Mouse (Mus musculus) urinary bladder, postnatal 10 days (tissue): Measurements from ENCODE around the gene Dgkd.

Source experiments
- DNase-seq: peaks from one replicate; pipeline ENCODE4 v3.0.0; 2022; ENCODE audit warnings: low spot score

Dgkd gene

DNA sequence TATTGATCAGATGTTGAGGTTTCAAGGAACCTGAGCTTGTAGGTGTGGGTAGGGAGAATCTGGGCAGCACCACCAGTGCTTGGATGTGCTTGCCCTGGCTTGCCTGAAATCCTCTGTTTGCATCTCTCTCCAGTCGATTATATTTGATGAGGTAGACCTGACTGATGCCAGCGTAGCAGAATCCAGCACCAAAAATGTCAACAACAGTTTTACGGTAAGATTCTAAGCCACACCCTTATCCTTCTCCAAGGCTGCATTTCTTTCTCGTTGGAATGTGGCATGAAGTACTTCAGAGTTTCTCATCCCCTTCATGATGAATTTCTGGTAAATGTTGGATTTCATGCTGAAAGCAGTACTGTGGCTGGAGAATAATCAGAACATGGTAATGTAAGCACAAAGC lies 28.6 kb downstream of the Dgkd start:
- DNase-seq = no peak

GRCm38 (mm10) chr1:87882554-87882953 lies 29.5 kb downstream of the Dgkd start:
- DNase-seq = no peak

DNA sequence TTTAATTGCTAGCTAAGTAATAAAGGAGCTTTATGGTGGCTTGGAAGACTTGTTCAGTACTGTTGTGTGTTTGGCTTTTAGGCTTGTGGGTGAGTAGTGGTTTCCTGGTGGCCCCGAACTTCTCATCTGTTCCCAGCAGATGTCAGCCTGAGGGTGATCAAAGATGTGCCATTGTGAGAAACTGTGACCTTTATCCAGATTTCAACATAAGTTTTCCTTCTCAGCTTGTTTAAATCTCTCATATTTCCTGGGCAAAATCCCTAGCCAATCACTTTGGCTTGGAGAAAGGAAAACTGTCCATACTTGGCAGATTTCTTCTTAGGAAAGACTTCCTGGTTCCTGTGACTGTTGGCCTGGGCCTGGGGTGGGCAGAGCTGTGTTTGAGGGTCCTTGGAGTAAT lies 37.9 kb downstream of the Dgkd start:
- no peak for DNase-seq

DNA sequence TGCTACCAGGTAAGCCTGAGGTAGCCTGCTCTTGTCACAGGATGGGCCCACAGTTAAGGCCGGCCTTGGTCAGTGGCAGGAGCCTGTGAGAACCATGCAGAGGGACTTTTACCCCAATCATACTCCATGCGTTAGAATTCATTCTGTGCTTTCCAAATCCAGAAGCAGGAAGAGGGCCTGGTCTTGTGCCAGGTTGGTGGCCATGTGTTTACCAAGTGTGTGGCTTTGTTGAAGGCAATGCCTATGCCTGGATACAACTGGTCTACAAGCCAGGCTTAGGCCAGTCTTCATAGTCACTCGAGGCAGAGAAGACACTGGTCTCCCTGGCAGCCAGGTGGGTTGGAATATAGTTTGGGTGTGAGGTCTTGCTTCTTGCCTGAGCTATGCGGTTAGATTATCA lies 38.5 kb downstream of the Dgkd start:
- DNase-seq = no peak

GRCm38 (mm10) chr1:87892499-87892898 lies 39.4 kb downstream of the Dgkd start:
- DNase-seq = no peak

- no peak for DNase-seq
Observed at GRCm38 (mm10) chr1:87893414-87893813, 40.3 kb downstream of the Dgkd start.

DNA sequence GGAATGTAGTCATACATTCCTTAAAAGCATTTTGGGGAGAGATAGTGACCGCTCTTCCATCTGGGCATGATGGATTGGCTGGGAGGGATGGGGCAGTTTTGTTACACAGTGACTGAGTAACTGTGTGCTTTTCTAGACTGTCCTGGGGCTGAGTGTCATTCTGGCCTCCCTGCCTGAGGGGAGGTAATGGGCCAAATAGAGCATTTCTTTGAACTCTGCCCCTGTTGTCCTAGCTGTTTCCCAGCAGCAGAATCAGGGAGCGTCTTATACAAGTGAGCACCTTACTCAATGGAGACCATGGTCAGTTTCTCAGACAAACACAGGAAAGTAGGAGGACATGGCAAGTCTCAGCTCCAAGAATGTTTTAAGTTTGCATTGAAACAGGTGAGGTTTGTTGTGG lies 43.8 kb downstream of the Dgkd start:
- DNase-seq = no peak

GRCm38 (mm10) chr1:87899701-87900100 lies 46.6 kb downstream of the Dgkd start:
- no peak for DNase-seq

DNA sequence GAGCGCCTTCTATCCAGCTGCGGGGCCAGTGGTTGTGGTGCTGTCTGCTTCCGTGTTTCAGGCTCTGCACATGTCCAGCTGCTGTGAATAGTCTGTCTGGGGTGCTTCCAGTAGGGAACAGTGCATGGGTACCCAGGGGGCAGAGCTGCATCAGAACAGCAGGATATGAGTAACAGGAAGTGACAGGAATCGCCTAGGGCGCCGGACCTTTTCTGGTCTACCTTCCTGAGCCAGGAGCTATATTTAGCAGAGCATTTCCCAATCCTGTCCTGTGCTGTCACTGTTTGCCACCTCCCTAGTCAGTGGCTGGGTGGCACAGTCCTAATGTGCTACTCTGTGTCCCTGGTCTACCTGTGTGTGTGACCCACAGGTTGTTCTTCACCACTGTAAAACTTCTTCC lies 47.9 kb downstream of the Dgkd start:
- DNase-seq = no peak

DNA sequence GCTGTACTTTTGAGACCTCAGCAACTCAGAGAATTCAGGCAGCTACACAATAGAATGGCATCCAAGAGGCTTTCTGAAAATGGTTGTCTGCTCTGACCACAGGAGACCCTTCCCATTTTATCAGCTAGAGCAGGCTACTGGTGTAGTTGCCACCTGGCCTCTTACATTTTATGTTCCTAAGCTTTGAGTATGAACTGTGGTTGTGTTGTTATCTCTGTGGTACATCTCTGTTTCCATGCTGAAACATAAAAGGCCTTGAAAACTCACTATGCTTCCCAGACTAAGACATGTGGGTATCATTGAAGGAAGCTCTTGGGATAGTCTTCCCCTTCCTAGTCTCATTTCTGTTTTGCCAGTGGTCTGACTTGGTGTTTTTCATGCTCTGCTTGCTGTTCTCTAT lies 49.1 kb downstream of the Dgkd start:
- no peak for DNase-seq

DNA sequence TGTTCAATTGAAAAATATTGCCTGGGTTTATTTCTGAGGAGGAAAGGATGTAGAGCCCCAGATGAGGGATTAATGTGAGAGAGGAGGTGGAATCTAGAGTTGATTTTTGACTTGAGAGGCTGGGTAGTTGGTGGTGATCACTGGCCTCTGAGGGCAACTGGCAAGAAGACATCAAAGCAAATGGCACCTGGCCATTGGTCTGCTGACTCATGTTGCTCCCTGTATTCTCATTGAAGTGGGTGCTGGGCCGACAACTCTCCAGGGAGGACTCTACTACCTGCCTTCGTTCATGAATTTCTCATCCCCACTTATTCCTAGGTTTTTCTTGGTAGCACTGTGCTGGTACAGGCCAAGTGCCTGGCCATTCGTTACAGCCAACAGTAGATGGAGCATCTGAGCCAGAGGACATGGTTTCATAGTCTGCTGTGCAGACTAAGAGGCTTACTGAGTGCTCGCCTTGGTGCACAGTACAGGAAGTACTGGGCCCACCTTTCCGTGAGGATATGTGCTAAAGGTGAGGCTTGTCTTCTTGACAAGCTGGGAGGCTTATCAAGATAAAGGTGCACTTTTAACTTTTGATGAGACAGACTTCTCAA lies 53.4 kb downstream of the Dgkd start:
- no peak for DNase-seq

DNA sequence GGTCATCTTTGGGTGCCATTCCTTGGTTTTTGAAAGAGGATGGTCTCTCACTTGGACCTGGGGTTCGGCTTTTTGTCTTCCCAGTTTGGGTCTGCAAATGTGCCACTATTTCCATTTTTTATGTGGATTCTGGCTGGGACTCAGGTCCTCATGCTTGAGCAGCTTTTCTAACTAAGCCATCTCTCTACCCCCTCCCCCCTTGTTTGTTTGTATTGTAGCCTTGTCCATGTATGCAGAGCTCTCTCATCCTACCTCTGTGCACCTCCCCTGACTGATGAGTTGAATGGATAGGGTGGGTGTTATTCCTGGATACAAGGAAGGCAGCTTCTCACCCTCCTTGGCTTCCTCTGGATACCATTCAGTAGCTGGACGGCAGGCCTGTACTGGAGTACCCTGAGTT lies 54.9 kb downstream of the Dgkd start:
- no peak for DNase-seq

GRCm38 (mm10) chr1:87908736-87909135 lies 55.6 kb downstream of the Dgkd start:
- no peak for DNase-seq

DNA sequence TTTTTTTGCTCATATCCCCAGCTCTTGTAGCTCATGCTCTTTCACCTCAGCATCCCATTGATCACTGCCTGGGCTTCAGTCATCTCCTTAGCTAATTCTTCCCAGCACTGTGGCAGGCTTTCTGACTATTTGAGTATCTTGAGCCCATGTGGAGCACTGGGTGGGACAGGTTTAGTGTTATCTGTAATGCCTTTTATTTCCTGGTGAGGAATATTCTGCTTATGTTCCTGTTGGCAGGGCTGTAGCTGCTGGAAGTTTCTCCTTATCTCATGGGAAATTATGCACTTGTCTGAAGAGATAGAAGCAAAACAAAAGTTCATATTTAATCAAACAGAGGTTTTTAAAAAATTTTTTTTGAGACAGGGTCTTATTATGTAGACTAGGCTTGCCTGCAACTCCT lies 56.5 kb downstream of the Dgkd start:
- no peak for DNase-seq

DNA sequence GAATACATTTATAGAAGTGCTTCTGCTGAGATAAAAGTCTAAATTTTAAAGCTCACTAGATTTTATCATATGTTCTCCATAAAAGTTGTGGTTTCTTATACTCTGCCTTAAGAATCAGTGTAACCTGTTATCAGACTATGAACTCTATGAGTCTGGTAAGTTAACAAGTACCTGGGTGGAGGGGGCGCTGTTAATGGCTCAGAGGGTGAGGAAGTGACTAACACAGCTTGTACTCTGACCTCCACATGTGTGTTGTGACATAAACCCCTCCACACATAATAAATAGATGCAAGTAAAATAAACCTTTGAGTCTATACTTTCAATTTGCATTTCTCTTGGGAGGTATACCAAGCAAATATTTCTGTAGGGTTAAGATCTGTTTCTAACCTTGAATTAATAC lies 57.3 kb downstream of the Dgkd start:
- DNase-seq = no peak

DNA sequence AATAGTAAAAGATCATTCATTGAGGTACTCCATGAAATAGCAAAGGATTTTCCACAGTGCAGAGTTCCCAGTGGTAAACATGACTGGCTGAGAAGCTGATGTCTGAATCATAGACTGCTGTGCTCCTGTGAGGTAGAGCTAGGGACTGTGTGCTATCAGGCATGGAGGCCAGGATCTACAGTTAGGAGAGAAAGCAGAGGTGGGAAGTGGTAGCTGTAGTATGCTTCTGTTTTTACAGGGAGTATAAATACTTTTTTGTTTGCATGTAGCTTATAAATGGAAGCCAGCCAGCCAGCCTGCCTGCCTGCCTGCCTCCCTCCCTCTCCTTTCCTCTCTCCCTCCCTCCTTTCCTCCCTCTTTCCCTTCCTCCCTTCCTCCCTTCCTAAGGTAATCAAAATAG lies 60.3 kb downstream of the Dgkd start:
- no peak for DNase-seq

GRCm38 (mm10) chr1:87917361-87917760 lies 64.3 kb downstream of the Dgkd start:
- no peak for DNase-seq

GRCm38 (mm10) chr1:87918061-87918460 lies 65.0 kb downstream of the Dgkd start:
- no peak for DNase-seq

- no peak for DNase-seq
Observed at GRCm38 (mm10) chr1:87920056-87920614, 67.0 kb downstream of the Dgkd start.

DNA sequence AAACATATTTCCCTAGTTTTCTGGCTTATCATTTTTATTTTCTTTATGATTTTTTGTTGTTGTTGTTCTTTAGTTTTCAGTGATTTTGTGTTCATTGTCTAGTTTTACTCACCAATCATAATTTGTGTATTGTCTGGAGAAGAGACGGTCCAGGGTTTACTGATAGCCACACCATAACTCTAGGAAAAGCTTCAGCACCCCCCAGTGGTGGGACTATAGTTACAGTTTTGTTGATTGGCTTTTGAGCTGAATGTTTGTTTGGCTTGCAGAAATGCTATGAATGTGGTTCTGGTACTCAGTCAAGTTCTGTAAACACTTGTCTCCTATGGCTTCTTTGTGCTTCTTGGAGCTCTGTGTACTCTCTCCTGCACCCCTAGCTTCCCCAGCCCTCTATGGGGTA lies 69.6 kb downstream of the Dgkd start:
- DNase-seq = no peak

- DNase-seq = no peak
Observed at GRCm38 (mm10) chr1:87924888-87925287, 71.8 kb downstream of the Dgkd start.

GRCm38 (mm10) chr1:87929730-87930129 lies 76.6 kb downstream of the Dgkd start:
- no peak for DNase-seq

- no peak for DNase-seq
Observed at GRCm38 (mm10) chr1:87933051-87933450, 80.0 kb downstream of the Dgkd start.

DNA sequence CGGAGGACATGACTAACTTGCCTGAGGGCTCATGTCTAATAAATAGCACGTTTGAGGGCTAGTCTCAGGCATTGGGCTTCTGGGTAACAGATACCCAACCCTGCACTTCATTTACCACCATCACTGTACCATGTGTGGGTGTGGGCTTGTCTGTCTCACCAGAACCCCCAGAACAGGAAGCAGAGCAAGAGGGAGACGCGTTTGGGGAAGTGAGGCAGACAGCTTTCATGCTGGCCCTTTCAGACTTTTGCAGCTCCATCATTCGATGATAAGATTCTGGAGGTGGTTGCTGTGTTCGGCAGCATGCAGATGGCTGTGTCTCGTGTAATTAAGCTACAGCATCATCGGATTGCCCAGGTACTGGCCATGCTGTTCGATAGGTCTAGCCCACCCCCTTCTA lies 82.0 kb downstream of the Dgkd start:
- no peak for DNase-seq

DNA sequence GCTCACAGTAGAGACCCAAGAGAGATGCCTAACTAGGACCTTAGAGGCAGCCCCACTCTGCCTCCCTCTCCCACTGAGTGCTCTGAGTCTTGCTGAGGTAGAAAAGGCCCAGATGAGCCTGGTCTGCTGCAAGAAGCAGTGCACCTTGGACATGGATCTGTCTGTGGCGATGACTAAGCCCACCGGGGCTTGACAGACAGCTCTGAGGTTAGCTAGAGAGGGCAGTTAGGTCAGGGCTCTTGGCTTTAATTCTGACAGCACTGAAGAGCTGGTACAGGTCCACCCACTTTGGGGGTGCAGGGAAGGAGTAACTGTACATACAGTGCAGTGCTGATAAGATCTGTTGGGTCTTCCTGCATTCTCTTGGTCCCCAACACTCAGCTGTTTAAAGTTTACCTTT lies 82.5 kb downstream of the Dgkd start:
- DNase-seq = no peak
